Mouse (Mus musculus): ENCODE measurements around the gene Olfr1353. TPM values are rescaled to one million over a fixed set of nuclear protein-coding genes. Genes with fewer than 3 reads are reported as not detected.
"Not testable (repeated sequence)": the region's sequence is repeated elsewhere in the genome, so short reads cannot be mapped to it uniquely, and the experiment has no call there.

Olfr1353 gene
- total RNA-seq (2021) = not detected

DNA sequence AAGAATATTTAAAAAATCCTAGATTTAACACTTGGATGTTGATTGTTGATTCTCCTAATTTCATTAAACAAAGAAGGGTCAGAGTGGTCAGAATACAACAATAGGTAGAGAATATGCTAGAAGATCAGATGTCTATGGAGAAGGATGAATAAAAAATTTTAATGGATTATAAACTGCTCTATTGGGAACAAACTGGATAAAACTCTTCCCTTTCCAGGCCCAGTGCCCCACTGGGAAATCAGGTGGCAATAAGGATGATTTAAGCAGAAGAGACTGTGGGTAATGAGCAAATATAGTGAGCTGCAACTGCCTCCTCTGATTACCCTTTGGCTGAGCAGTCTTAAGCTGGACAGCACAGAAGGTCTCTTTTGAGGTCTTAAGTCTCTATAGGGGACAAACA, at the start of gene Olfr1353:
TSS of gene Olfr1353 (plus strand) at position 301 of the 400 bp plus-strand sequence.
- DNase-seq; intact Hi-C loops (cut with DNase I): not testable (repeated sequence)

DNA sequence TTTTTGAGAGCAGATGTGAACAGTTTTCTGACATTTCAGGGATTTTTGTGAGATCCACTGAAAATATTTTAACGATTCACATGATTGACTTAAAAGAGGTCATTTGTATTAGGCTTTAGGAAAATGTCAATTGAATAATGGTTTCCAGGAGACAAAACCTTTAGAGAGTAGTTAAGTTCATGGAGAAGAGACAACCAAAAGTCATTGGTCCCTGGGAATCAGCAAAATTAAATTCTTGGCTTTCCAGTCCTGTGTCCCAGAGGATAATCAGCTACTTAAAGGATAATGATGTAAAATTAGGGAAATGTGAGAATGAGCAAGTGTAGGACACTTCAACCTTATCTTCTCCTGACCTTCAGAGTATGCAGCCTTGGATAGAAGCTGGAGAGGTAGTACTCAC, 12.8 kb upstream of the Olfr1353 start, which contains the start of gene Olfr8:
TSS of gene Olfr8 (plus strand) at position 301 of the 400 bp plus-strand sequence.
- DNase-seq; intact Hi-C loops (cut with DNase I): not testable (repeated sequence)

DNA sequence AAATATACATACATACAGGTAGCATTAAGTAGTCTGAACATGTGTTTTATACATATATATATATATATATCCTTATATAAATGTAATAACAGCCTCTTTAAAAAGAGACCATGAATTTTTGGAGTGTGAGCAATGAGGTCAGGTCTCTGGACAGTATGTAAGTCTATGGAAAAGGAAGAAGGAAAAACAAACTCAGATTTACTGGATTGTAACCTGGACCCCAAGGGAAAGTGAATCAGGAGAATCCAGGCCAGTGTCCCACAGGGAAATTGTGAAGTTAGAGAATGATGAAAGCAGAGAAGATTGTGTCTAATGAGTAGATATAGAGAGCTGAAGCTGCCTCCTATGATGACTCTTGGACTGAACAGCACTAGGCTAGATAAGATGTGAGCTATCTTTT, 17.6 kb downstream of the Olfr1353 start, which contains the start of gene Olfr1352:
TSS of gene Olfr1352 (plus strand) at position 301 of the 400 bp plus-strand sequence.
- intact Hi-C loops (cut with DNase I) = no loop called here
- DNase-seq = no peak

DNA sequence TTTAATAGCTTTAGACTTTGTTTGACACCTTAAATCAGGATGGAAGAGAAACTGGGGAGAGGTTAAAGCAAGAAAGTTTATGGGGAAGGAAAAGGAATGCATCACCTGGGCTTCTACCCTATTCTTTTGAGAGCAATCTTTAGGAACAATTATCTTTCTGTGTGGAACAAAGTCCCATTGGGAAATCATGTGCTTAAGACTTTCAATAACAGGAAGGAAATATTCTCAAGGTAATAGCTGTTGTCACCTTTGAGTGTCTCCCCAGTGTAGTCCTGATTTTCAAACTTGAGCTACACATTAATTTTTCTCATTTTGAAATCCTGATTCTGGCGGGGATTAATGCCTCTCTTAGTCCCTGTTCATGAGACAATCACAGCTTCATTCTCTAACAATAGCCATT, 49.1 kb downstream of the Olfr1353 start, which contains the start of gene Olfr1351:
TSS of gene Olfr1351 (plus strand) at position 301 of the 400 bp plus-strand sequence.
- DNase-seq = no peak
- intact Hi-C loops (cut with DNase I) = no loop called here

Other genes with a start within 250 kb of the Olfr1353 start
- gene Casp14, start 245.0 kb upstream of the Olfr1353 start, total RNA-seq (2021) = not detected
- not detected for gene Ccdc105, start 210.2 kb upstream of the Olfr1353 start, total RNA-seq (2021)
- under 1 TPM in 1 of 2 experiments, not detected in 1; 0.34 TPM for gene Slc1a6, start 182.8 kb upstream of the Olfr1353 start, total RNA-seq (2021)
- not detected for gene Olfr1356, start 111.1 kb upstream of the Olfr1353 start, total RNA-seq (2021)
- gene Olfr1355, start 87.8 kb upstream of the Olfr1353 start, total RNA-seq (2021) = not detected
- gene Olfr1354, start 50.1 kb upstream of the Olfr1353 start, total RNA-seq (2021) = not detected
- gene Olfr8, start 12.7 kb upstream of the Olfr1353 start, total RNA-seq (2021) = not detected
- gene Olfr1352, start 17.7 kb downstream of the Olfr1353 start, total RNA-seq (2021) = not detected
- not detected for gene Olfr1351, start 49.2 kb downstream of the Olfr1353 start, total RNA-seq (2021)
- not detected for gene Olfr57, start 65.4 kb downstream of the Olfr1353 start, total RNA-seq (2021)
- gene 2610008E11Rik, start 134.3 kb downstream of the Olfr1353 start, total RNA-seq (2021) = 10 to 100 TPM; 15.3 to 18.8 TPM
- not detected for gene Vmn2r80, start 185.5 kb downstream of the Olfr1353 start, total RNA-seq (2021)